Mouse (Mus musculus) embryonic facial prominence, embryonic 14.5 days (tissue): ENCODE results near the gene Zfr2. TPM values are rescaled to one million over a fixed set of nuclear protein-coding genes. Genes with fewer than 3 reads are reported as not detected.
A peak's percentile ranks its signal among the peaks of the same experiment; 100 is the strongest.

ENCODE experiments used
- ATAC-seq: fragments of 200-750 bp; cut with Nextera tagmentation; 2 replicates; pipeline ENCODE4 v1.8.0; 2017; ENCODE audit warnings: low read depth, moderate number of reproducible peaks, moderate TSS enrichment
- DNase-seq: peaks from one replicate; pipeline ENCODE4 v3.0.0-alpha.2; 2015; ENCODE audit warnings: low spot score
- H3K27ac ChIP-seq: fragments of 300-500 bp; sonication (generic); replicated peaks from 2 replicates; pipeline ENCODE4 v1.5.1; 2014; ENCODE audit warnings: low read depth, mild to moderate bottlenecking, low read length, moderate library complexity
- H3K27me3 ChIP-seq: fragments of 300-500 bp; sonication (generic); replicated peaks from 2 replicates; pipeline ENCODE4 v1.6.1; 2014; ENCODE audit warnings: low read length; ENCODE audit not compliant: control insufficient read depth, insufficient read depth
- H3K36me3 ChIP-seq: fragments of 300-500 bp; sonication (generic); 2 replicates; pipeline ENCODE4 v1.6.1; 2014; ENCODE audit warnings: low read length, mixed read lengths; ENCODE audit not compliant: control insufficient read depth, insufficient read depth
- H3K4me1 ChIP-seq: fragments of 300-500 bp; sonication (generic); 2 replicates; pipeline ENCODE4 v1.6.1; 2014; ENCODE audit warnings: antibody characterized with exemption, low read length; ENCODE audit not compliant: control insufficient read depth, insufficient read depth
- H3K4me2 ChIP-seq: fragments of 300-500 bp; sonication (generic); 2 replicates; pipeline ENCODE4 v1.6.1; 2014; ENCODE audit warnings: low read depth, mild to moderate bottlenecking, low read length, moderate library complexity, mixed read lengths
- H3K4me3 ChIP-seq: fragments of 300-500 bp; sonication (generic); 2 replicates; pipeline ENCODE4 v1.5.1; 2014; ENCODE audit warnings: low read depth, mild to moderate bottlenecking, low read length
- H3K9ac ChIP-seq: fragments of 300-500 bp; sonication (generic); 2 replicates; pipeline ENCODE4 v1.6.1; 2014; ENCODE audit warnings: low read depth, mild to moderate bottlenecking, low read length, moderate library complexity, mixed read lengths
- H3K9me3 ChIP-seq: fragments of 300-500 bp; sonication (generic); 2 replicates; pipeline ENCODE4 v1.6.1; 2016; ENCODE audit warnings: low read length; ENCODE audit not compliant: control insufficient read depth
- WGBS: fragments of 180-500 bp; shearing (Covaris S2); extraction: QIAGEN DNeasy Blood & Tissue Kit; methylation state at CpG from one replicate; pipeline ENCODE4 v1.1.7; 2014; 5-methylcytosine and 5-hydroxymethylcytosine counted together
- polyA plus RNA-seq: library from polyadenylated mRNA; unstranded; fragments of >200 nt; fragmentation: Nextera tagmentation; extraction: Ambion mirVana; gene quantifications from 2 replicates; pipeline ENCODE4 v1.2.1, GENCODE M21; 2014

Zfr2 gene
- polyA plus RNA-seq, 1 experiment from 2014 or later = 6.5 TPM

DNA sequence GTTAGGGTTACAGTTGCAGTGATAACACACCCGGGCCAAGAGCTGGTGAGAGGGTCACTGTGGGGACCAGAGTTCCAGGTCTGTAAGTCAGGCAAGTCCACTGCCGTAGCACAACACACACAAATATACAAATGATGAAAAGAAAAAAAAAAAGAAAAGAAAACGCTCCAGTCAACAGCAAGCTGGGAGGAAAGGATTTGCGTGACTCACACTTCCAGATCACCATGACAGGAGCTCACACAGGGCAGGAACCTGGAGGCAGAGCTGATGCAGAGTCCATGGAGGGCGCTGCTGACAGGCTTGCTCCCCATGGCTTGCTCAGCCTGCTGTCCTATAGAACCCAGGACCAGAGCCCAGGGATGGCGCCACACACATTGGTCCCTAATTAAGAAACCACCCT, 1.3 kb downstream of the Zfr2 start:
- Histone ChIP-seq H3K4me1 (peaks cover 9% of the 10 kb centered on the region), H3K27me3 (peaks cover 35% of the 10 kb centered on the region), H3K9ac (peak overlapping the region; percentile 89; the same call in 1 of the 2 replicates), H3K27ac (no peak overlapping the region), H3K4me2 (no peak overlapping the region), H3K36me3 (no peaks in the 10 kb centered on the region), H3K4me3 (no peak overlapping the region), H3K9me3 (no peaks in the 10 kb centered on the region)
- DNase-seq (no peak), ATAC-seq (no peak)
- WGBS = 82% methylated on average over 6 of the region's 6 CpGs

DNA sequence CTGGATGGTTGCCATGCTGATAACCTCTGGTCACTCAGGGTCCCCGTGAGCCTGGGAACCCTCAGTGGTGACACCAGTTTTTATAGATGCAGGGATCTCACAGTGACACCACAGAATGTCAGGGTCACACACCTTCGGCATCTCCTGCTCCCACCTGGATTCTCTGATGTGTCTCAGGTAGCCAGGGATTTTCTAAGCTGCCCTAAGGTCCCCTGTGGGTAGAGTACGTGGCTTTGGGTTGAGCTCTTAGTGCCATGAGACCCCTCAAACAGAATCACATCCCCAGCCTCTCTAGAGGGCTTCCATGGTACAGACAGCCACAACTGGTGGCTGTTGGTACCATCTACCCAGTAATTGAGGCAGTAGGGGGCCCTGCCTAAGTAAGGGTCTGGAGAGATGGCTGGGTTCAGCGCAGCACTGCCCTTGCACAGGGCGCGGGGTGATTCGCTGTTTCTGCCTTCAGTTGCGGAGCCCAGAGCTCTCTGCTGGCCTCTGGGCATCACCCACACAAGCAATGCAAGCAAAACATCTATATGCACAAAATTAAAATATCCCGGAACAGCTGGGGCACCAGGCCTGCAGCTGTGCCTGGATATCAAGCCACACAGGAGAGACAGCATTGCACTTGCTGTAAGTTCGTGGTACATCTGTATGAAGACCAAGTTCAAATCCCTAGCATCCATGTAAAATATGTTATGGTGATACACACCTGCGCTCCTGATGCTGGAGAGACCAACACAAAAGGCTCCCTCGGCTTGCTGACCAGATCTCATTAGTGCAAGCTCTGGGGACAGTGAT, 3.7 kb downstream of the Zfr2 start:
- Histone ChIP-seq H3K4me3 (no peak overlapping the region), H3K9me3 (no peaks in the 10 kb centered on the region)
- 83% methylated on average over 12 of the region's 12 CpGs for WGBS

DNA sequence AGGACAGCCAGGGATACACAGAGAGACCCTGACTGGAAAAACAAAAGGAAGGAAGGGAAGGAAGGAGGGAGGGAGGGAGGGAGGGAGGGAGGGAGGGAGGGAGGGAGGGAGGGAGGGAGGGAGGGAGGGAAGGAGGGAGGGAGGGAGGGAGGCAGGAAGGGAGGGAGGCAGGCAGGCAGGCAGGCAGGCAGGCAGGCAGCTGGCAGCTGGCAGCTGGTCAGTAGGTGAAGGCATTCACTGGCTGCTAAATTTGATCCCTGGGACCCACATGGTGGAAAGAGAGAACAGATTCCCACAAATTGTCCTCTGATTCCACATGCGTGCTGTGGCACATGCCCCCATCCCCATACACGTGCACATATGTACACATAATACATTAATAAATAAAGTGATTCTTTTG, 5.7 kb downstream of the Zfr2 start:
- no peak for ATAC-seq
- Histone ChIP-seq H3K4me3 (no peak overlapping the region), H3K9me3 (no peaks in the 10 kb centered on the region), H3K9ac (no peak overlapping the region), H3K27me3 (peaks cover 26% of the 10 kb centered on the region), H3K4me1 (peaks cover 2% of the 10 kb centered on the region), H3K4me2 (no peak overlapping the region), H3K36me3 (no peaks in the 10 kb centered on the region), H3K27ac (no peak overlapping the region)
- WGBS = 64% methylated on average over 2 of the region's 2 CpGs
- no peak for DNase-seq

More for the DNA sequence above, 3.7 kb downstream of the Zfr2 start:
- H3K36me3 ChIP-seq = no peaks in the 10 kb centered on the region
- ATAC-seq (no peak), DNase-seq (no peak)
- peaks cover 6% of the 10 kb centered on the region for H3K4me1 ChIP-seq
- no peak overlapping the region for H3K4me2 ChIP-seq
- no peak overlapping the region for H3K27ac ChIP-seq
- H3K27me3 ChIP-seq = peaks cover 33% of the 10 kb centered on the region
- no peak overlapping the region for H3K9ac ChIP-seq

DNA sequence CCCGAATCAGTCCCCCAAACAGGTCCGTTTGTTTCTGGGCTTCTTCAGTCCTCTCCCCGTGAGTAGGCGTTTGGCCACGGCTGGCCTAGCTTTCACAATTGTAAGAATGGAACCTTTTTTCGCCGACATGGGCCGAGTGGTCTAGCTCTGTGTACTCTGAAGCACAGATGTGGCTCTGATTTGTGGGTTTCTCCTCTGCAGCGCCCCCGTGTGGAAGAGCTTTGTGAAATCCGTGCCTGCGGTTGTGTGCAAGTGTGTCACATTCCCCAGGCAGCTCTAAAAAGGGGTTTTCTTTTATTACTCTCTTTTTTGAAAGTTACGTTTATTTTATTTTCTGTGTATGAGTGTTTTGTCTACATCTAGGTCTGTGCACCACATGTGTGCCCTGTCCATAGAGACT, 7.9 kb downstream of the Zfr2 start:
- Histone ChIP-seq H3K36me3 (no peaks in the 10 kb centered on the region), H3K27ac (no peak overlapping the region), H3K9me3 (no peaks in the 10 kb centered on the region), H3K27me3 (peaks cover 26% of the 10 kb centered on the region), H3K4me2 (no peak overlapping the region), H3K4me3 (no peak overlapping the region), H3K9ac (no peak overlapping the region), H3K4me1 (no peaks in the 10 kb centered on the region)
- DNase-seq (peak; percentile 62), ATAC-seq (no peak)
- WGBS = 21% methylated on average over 13 of the region's 13 CpGs

GRCm38 (mm10) chr10:81242021-81242420, 9.1 kb downstream of the Zfr2 start:
- H3K27ac ChIP-seq = no peak overlapping the region
- H3K9me3 ChIP-seq = no peaks in the 10 kb centered on the region
- H3K36me3 ChIP-seq = no peaks in the 10 kb centered on the region
- no peaks in the 10 kb centered on the region for H3K4me1 ChIP-seq
- no peak overlapping the region for H3K4me2 ChIP-seq
- DNase-seq (no peak), ATAC-seq (no peak)
- H3K27me3 ChIP-seq = peaks cover 26% of the 10 kb centered on the region
- no peak overlapping the region for H3K9ac ChIP-seq
- H3K4me3 ChIP-seq = no peak overlapping the region
- 81% methylated on average over 16 of the region's 16 CpGs for WGBS

DNA sequence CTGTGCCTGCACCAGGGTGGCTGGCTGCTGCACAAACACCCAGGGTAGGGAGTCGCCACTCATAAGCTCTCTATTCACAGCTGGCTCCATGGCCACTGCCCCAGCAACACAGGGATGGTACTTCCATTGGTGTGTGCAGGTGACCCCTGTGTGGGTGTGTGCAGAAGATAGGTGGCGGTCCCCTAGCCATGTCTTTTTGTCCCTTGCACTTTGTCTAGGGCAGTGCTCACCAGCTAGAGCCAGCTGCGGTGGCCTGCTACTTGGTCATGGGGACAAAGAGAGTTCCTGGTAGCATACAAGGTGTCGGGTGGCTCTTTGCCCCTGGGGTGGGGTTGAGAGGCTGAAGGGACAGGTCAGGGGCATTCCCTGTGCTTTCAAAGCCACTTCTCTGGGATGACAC, 11.2 kb downstream of the Zfr2 start:
- WGBS = 61% methylated on average over 4 of the region's 4 CpGs
- Histone ChIP-seq H3K4me1 (no peaks in the 10 kb centered on the region), H3K4me3 (no peak overlapping the region), H3K4me2 (no peak overlapping the region), H3K9ac (no peak overlapping the region), H3K36me3 (no peaks in the 10 kb centered on the region), H3K9me3 (no peaks in the 10 kb centered on the region), H3K27ac (no peak overlapping the region), H3K27me3 (peaks cover 22% of the 10 kb centered on the region)
- ATAC-seq (no peak), DNase-seq (no peak)

- DNase-seq = no peak
- H3K27ac ChIP-seq = no peak overlapping the region
- no peak overlapping the region for H3K4me2 ChIP-seq
- H3K9ac ChIP-seq = no peak overlapping the region
- H3K36me3 ChIP-seq = no peaks in the 10 kb centered on the region
- no peaks in the 10 kb centered on the region for H3K4me1 ChIP-seq
- peak; percentile 64 for ATAC-seq
- H3K9me3 ChIP-seq = no peaks in the 10 kb centered on the region
- no peak overlapping the region for H3K4me3 ChIP-seq
- peaks cover 17% of the 10 kb centered on the region for H3K27me3 ChIP-seq
- 9% methylated on average over 17 of the region's 17 CpGs for WGBS
Observed at GRCm38 (mm10) chr10:81244595-81244994, 11.6 kb downstream of the Zfr2 start.

- no peak overlapping the region for H3K27ac ChIP-seq
- DNase-seq (no peak), ATAC-seq (no peak)
- peaks cover 11% of the 10 kb centered on the region for H3K27me3 ChIP-seq
- WGBS = 88% methylated on average over 6 of the region's 6 CpGs
- H3K9ac ChIP-seq = no peak overlapping the region
- no peaks in the 10 kb centered on the region for H3K9me3 ChIP-seq
- H3K4me1 ChIP-seq = no peaks in the 10 kb centered on the region
- 0 out of 2 replicates have a peak, but pooled peaks cover 3% of the 10 kb centered on the region for H3K36me3 ChIP-seq
- no peak overlapping the region for H3K4me2 ChIP-seq
- H3K4me3 ChIP-seq = no peak overlapping the region
Observed at GRCm38 (mm10) chr10:81245166-81245565, 12.2 kb downstream of the Zfr2 start.

GRCm38 (mm10) chr10:81247804-81248203, 14.8 kb downstream of the Zfr2 start:
- Histone ChIP-seq H3K9ac (no peak overlapping the region), H3K9me3 (no peaks in the 10 kb centered on the region), H3K36me3 (0 out of 2 replicates have a peak, but pooled peaks cover 6% of the 10 kb centered on the region), H3K4me2 (no peak overlapping the region), H3K27ac (no peak overlapping the region), H3K4me1 (peaks cover 1% of the 10 kb centered on the region; the same call in 1 of the 2 replicates), H3K27me3 (peaks cover 19% of the 10 kb centered on the region), H3K4me3 (no peak overlapping the region)
- no peak for DNase-seq
- WGBS = 94% methylated on average over 2 of the region's 2 CpGs
- ATAC-seq = no peak
